Mouse (Mus musculus) layer of hippocampus, postnatal 14 days (tissue): ENCODE measurements at regions not wholly inside any gene's neighbourhood (a gene's known extent, or its start where the extent isn't known, plus 50 kb on each side); places are given as distances from the start of the nearest gene placed in this dataset.

Experiments used
- DNase-seq, 2 experiments: peaks; one replicate each; pipeline ENCODE4 v3.0.0; 2021 to 2022; ENCODE audit warnings: low spot score in 2 of 2, mixed read lengths in 1 of 2

- DNase-seq = no peak
Observed at GRCm38 (mm10) chr5:75463591-75463990, 111.1 kb upstream of the Kit start.

- no peak for DNase-seq
Observed at GRCm38 (mm10) chr5:75465701-75466100, 109.0 kb upstream of the Kit start.

GRCm38 (mm10) chr5:75466941-75467340 is 107.8 kb upstream of the Kit start:
- no peak for DNase-seq

- DNase-seq = no peak
Observed at GRCm38 (mm10) chr5:75467916-75468315, 106.8 kb upstream of the Kit start.

DNA sequence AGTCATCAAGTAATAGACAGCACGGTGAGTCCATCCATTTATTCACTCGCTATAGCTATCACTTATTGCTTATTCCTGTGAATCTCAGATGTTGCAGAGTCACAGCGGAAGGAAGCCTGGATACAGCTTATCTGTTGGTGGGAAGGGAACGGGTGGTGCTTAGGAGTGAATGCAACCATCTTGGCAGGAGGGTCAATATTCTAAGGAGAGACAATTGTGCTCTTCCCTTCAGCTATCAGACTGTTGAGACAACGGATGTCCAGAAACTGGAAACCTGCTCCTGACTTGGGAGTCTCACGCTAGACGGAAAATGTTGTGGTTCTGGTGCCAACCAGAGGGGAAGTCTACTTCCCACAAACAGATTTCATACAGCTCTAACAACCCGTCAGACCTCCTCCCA is 103.7 kb upstream of the Kit start:
- no peak for DNase-seq

DNA sequence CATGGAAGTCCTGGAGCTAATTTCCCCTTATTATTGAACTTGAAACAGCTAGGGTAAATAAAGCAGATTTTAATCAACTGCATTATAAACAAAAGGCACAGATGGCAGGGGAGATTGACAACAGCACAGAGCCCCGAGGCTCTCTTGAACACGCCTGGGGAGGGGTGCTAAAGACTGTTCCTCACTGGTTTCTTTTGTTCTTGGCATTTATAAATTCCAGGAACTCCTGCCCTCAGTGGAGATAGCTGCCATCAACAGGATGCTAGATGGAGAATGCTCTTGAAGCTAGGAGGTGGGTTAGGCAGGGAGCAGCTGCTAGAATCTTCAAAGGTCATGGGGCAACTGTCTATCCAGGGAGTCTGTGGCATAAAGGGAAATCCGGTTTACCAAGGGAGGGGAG is 102.2 kb upstream of the Kit start:
- no peak for DNase-seq

GRCm38 (mm10) chr5:75475414-75475813 is 99.3 kb upstream of the Kit start:
- DNase-seq = no peak

DNA sequence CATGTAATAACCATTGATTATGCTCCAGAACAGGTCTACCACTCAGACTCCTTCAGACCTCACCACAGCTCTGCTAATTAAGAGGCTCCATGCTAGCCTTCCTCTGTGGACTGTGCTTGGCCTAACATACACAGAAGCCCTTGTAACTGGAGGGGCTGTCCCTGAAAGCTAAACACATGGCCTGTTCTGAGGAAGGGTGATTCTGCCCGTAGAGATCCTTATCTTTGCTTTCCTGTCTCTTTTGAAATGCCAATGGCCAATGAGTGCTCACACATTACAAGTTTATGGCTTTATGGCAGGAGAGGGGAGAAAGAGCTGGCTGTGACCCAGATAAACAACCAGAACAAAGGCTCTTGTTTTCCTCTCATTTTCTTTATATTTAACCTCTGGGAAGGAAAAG is 96.2 kb upstream of the Kit start:
- no peak for DNase-seq

- DNase-seq = no peak
Observed at GRCm38 (mm10) chr5:75479149-75479548, 95.6 kb upstream of the Kit start.

DNA sequence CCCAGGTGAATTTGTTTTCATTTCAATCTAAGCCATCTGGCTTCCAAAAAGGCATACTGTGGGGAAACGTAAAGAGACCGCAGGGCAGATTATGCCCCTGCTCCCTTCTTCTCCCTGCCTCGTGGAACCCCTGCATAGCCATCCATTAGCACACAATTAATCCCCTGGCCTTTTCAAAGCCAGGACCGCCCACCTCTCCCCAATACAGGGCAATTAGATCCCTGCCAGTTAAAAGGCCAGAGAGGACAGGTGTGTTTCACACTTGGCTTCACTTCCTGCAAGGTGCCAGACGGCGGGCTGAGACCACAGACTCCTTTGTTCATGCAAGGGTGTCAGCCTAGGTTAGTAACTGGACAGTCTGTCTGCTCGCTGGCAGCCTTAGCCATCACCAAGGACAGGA is 93.1 kb upstream of the Kit start:
- DNase-seq = no peak

DNA sequence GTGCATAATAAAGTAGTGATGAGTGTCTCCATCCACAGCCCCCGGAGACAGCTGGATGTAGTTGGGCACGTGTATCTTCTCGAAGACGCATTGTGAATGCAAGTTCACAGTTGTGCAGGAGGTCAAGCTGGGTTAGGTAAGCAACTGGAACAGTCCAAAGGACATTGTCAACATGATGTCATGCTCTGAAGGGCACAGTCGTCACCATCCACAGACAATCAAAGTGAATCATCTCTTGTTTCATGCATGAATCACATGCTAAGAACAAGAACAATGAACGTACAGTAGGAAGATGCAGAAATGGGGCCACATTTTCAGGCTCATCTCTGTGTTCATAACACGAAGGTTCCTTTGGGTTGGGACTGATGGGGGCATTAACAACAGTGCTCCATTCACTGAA is 90.4 kb upstream of the Kit start:
- DNase-seq = no peak

DNA sequence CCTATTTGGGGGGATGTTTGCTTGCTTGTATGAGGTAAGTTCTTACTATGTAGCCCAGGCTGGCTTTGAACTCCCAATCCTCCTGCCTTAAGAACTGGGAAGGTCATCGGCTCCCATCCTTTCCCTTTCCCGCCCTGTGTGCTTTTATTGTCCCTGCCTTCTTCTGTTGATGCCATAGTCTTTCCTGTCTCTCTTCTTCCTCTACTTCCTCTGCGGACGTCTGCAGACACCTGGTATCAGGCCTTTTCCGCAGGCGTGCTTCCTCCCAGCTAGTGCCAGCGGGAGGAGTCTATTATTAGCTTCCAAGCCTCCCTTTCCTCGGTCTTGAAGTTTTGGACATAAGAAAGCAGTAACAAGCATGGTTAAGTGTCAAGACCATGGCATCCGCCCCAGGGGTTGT is 83.9 kb upstream of the Kit start:
- DNase-seq = no peak

DNA sequence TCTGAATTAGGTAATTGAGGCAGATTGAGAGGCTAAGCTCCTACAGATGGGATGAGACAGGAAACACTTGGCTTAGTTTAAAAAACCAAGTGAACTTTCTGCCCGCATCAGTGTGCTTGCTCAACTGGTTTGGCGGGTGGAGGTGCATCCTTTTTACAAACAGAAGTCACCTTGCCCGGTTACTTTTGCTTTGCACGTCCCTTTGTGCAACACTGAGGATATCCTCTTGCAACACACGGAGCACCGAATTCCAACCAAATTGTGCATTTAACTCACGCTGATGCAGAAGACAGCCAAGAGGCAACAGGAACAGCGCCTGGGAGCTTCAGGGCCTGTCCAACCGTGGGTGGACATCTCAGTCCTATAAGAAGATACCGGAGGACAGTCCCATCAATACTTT is 80.6 kb upstream of the Kit start:
- DNase-seq = no peak

GRCm38 (mm10) chr5:75499053-75499452 is 75.7 kb upstream of the Kit start:
- no peak for DNase-seq

- no peak for DNase-seq
Observed at GRCm38 (mm10) chr5:75499695-75500094, 75.0 kb upstream of the Kit start.

GRCm38 (mm10) chr5:75500654-75501416 is 73.9 kb upstream of the Kit start:
- no peak for DNase-seq

DNA sequence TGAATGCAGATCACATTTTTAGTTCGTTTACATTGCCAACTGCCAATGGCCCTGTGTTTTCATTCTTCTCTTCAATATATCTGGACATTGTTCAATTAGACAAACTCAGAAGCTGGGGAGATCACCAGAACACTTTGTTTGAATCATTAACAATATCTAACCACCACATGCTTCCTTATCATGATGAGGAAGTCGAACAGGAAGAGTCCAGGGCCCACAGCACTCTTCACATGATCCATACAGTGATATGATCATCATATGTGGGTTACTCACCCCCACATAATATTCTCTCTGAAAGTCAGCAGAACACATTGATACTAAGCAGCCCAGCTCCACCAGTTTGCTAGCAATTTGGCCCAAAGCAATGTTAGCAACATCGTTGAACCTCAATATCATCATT is 71.0 kb upstream of the Kit start:
- DNase-seq = no peak

- no peak for DNase-seq
Observed at GRCm38 (mm10) chr5:75512521-75513422, 61.9 kb upstream of the Kit start.

- no peak for DNase-seq
Observed at GRCm38 (mm10) chr5:75518213-75518612, 56.5 kb upstream of the Kit start.

GRCm38 (mm10) chr5:75523041-75523678 is 51.6 kb upstream of the Kit start:
- DNase-seq = no peak
